Mouse (Mus musculus) CH12.LX (cell line): ENCODE data around the gene Ckap5. TPM values are rescaled to one million over a fixed set of nuclear protein-coding genes. Genes with fewer than 3 reads are reported as not detected.

Experiments
- DNase-seq: peaks from one replicate; pipeline ENCODE4 v3.0.0-alpha.2; 2013; ENCODE audit errors: extremely low read depth
- H3K27ac ChIP-seq: 2 replicates; pipeline ENCODE4 v1.5.1; 2012; ENCODE audit warnings: low read depth, mild to moderate bottlenecking, control low read depth, moderate library complexity; ENCODE audit not compliant: insufficient read depth
- H3K27me3 ChIP-seq: replicated peaks from 2 replicates; pipeline ENCODE3; 2012; ENCODE audit warnings: inconsistent platforms
- H3K36me3 ChIP-seq, 2 experiments: replicated peaks in 1 of 2; 2 replicates each; pipeline versions ENCODE3 to v1.6.1; 2012; ENCODE audit warnings: inconsistent platforms in 1 of 2, low read length in 1 of 2, mild to moderate bottlenecking in 1 of 2, mixed read lengths in 1 of 2, moderate library complexity in 1 of 2; ENCODE audit not compliant: control insufficient read depth in 1 of 2, insufficient read depth in 1 of 2
- H3K4me1 ChIP-seq, 2 experiments: 2 replicates each; pipeline ENCODE4 v1.6.1; 2012; ENCODE audit warnings: inconsistent platforms in 1 of 2, moderate library complexity in 1 of 2; ENCODE audit not compliant: insufficient read depth in 2 of 2, control insufficient read depth in 1 of 2
- H3K4me2 ChIP-seq: 2 replicates; pipeline ENCODE4 v1.6.1; 2012; ENCODE audit warnings: low read depth, mild to moderate bottlenecking, control low read depth; ENCODE audit not compliant: poor library complexity, insufficient read depth, severe bottlenecking
- H3K4me3 ChIP-seq, 3 experiments: fragments of 150-350 bp in 1 of 3; sonication (generic) in 1 of 3; replicated peaks in 1 of 3; 2 replicates each; pipeline versions ENCODE3 to v1.5.1; 2011 to 2012; ENCODE audit warnings: low read depth in 2 of 3, low read length in 2 of 3, mild to moderate bottlenecking in 2 of 3, moderate library complexity in 2 of 3, control low read depth in 1 of 3, improper control_type of control experiment in 1 of 3, inconsistent platforms in 1 of 3, mixed read lengths in 1 of 3; ENCODE audit not compliant: poor library complexity in 1 of 3
- H3K79me2 ChIP-seq: replicated peaks from 2 replicates; pipeline ENCODE4 v1.6.1; 2012; ENCODE audit warnings: mild to moderate bottlenecking, moderate library complexity; ENCODE audit not compliant: control insufficient read depth, poor library complexity, insufficient read depth, severe bottlenecking; ENCODE audit errors: extremely low read depth
- H3K9ac ChIP-seq: 2 replicates; pipeline ENCODE4 v1.6.1; 2012; ENCODE audit warnings: low read depth, mild to moderate bottlenecking, control low read depth, moderate library complexity; ENCODE audit not compliant: insufficient read depth
- H3K9me3 ChIP-seq: replicated peaks from 2 replicates; pipeline ENCODE3; 2012; ENCODE audit warnings: low read length, inconsistent platforms, mixed read lengths
- BHLHE40 ChIP-seq: IDR thresholded peaks from 2 replicates; pipeline ENCODE4 v1.6.1; 2011; ENCODE audit warnings: mild to moderate bottlenecking, low read depth, low read length, improper control_type of control experiment
- CTCF ChIP-seq, 2 experiments: IDR thresholded peaks in 1 of 2; conservative IDR thresholded peaks in 1 of 2; 2 replicates each; pipeline ENCODE4 v1.5.1; 2011 to 2012; ENCODE audit warnings: low read depth in 2 of 2, low read length in 2 of 2, improper control_type of control experiment in 1 of 2, inconsistent platforms in 1 of 2, mild to moderate bottlenecking in 1 of 2, moderate library complexity in 1 of 2
- GABPA ChIP-seq: IDR thresholded peaks from 2 replicates; pipeline ENCODE4 v1.6.1; 2012; ENCODE audit warnings: low read depth, low read length, improper control_type of control experiment, inconsistent platforms; ENCODE audit not compliant: insufficient replicate concordance
- IRF4 ChIP-seq: IDR thresholded peaks from 2 replicates; pipeline ENCODE4 v1.6.1; 2014; ENCODE audit warnings: low read depth, mild to moderate bottlenecking, inconsistent platforms, low read length, improper control_type of control experiment
- MAFK ChIP-seq: IDR thresholded peaks from 2 replicates; pipeline ENCODE4 v1.6.1; 2011; ENCODE audit warnings: low read length, improper control_type of control experiment; ENCODE audit not compliant: insufficient replicate concordance
- MAX ChIP-seq: IDR thresholded peaks from 2 replicates; pipeline ENCODE4 v1.6.1; 2011; ENCODE audit warnings: low read length, improper control_type of control experiment
- MEF2A ChIP-seq: IDR thresholded peaks from 2 replicates; pipeline ENCODE4 v1.6.1; 2014; ENCODE audit warnings: low read depth, mild to moderate bottlenecking, inconsistent platforms, low read length, improper control_type of control experiment, borderline replicate concordance
- MXI1 ChIP-seq: IDR thresholded peaks from 2 replicates; pipeline ENCODE4 v1.6.1; 2011; ENCODE audit warnings: mild to moderate bottlenecking, low read depth, low read length, improper control_type of control experiment
- MYC ChIP-seq: IDR thresholded peaks from 2 replicates; pipeline ENCODE4 v1.6.1; 2011; ENCODE audit warnings: low read depth, mild to moderate bottlenecking, improper control_type of control experiment, low read length
- NELFE ChIP-seq: IDR thresholded peaks from 2 replicates; pipeline ENCODE4 v1.6.1; 2011; ENCODE audit warnings: low read depth, low read length, improper control_type of control experiment
- NRF1 ChIP-seq: IDR thresholded peaks from 2 replicates; pipeline ENCODE4 v1.6.1; 2014; ENCODE audit warnings: low read depth, mild to moderate bottlenecking, inconsistent platforms, low read length, improper control_type of control experiment, moderate library complexity
- PAX5 ChIP-seq: IDR thresholded peaks from 2 replicates; pipeline ENCODE4 v1.6.1; 2012; ENCODE audit warnings: low read length, inconsistent platforms, mixed read lengths
- POLR2A ChIP-seq: IDR thresholded peaks from 2 replicates; pipeline ENCODE4 v1.6.1; 2011; ENCODE audit warnings: low read depth, mild to moderate bottlenecking, improper control_type of control experiment, low read length
- POLR2AphosphoS2 ChIP-seq: IDR thresholded peaks from 2 replicates; pipeline ENCODE4 v1.6.1; 2011; ENCODE audit warnings: low read depth, low read length, improper control_type of control experiment
- RAD21 ChIP-seq: IDR thresholded peaks from 2 replicates; pipeline ENCODE4 v1.6.1; 2011; ENCODE audit warnings: low read depth, mild to moderate bottlenecking, low read length, improper control_type of control experiment, moderate library complexity
- RCOR1 ChIP-seq: conservative IDR thresholded peaks from 2 replicates; pipeline ENCODE4 v1.6.1; 2012; ENCODE audit warnings: low read depth, mild to moderate bottlenecking, inconsistent platforms, low read length, improper control_type of control experiment
- SMC3 ChIP-seq: IDR thresholded peaks from 2 replicates; pipeline ENCODE4 v1.6.1; 2011; ENCODE audit warnings: low read depth, low read length, improper control_type of control experiment
- TBP ChIP-seq: conservative IDR thresholded peaks from 2 replicates; pipeline ENCODE4 v1.6.1; 2011; ENCODE audit warnings: low read depth, low read length, improper control_type of control experiment
- UBTF ChIP-seq: IDR thresholded peaks from 2 replicates; pipeline ENCODE4 v1.6.1; 2012; ENCODE audit warnings: low read depth, mild to moderate bottlenecking, inconsistent platforms, low read length, improper control_type of control experiment, moderate library complexity
- USF1 ChIP-seq: IDR thresholded peaks from 2 replicates; pipeline ENCODE4 v1.6.1; 2014; ENCODE audit warnings: low read depth, mild to moderate bottlenecking, inconsistent platforms, low read length, improper control_type of control experiment
- ZC3H11A ChIP-seq: IDR thresholded peaks from 2 replicates; pipeline ENCODE4 v1.6.1; 2012; ENCODE audit warnings: low read depth, mild to moderate bottlenecking, inconsistent platforms, low read length, improper control_type of control experiment
- ZKSCAN1 ChIP-seq: IDR thresholded peaks from 2 replicates; pipeline ENCODE4 v1.6.1; 2012; ENCODE audit warnings: low read depth, inconsistent platforms, low read length, improper control_type of control experiment, borderline replicate concordance
- ZNF384 ChIP-seq: IDR thresholded peaks from 2 replicates; pipeline ENCODE4 v1.6.1; 2012; ENCODE audit warnings: low read depth, low read length, improper control_type of control experiment, inconsistent platforms
- dilution Hi-C: fragments of 300-500 bp; cut with MboI; formaldehyde crosslinking; loops from 2 replicates; pipeline ENCODE4 v1.14.3; 2020; ENCODE audit warnings: low sequenced_read_pairs; ENCODE audit not compliant: extremely low pct_unique_long_range_greater_than_20kb, extremely low pct_ligation_motif_present
- in situ Hi-C: fragments of 300-500 bp; cut with MboI; formaldehyde crosslinking; loops from 3 replicates; pipeline ENCODE4 v1.14.3; 2019; ENCODE audit warnings: low sequenced_read_pairs, low pct_ligation_motif_present, low pct_unique_long_range_greater_than_20kb, mixed read lengths
- polyA plus RNA-seq: library from polyadenylated mRNA; unstranded; fragments of >175 nt; gene quantifications from 2 replicates; pipeline ENCODE4 v1.2.1, GENCODE M21; 2012; ENCODE audit warnings: low read depth; ENCODE audit not compliant: insufficient read length
- total RNA-seq, 2 experiments: library from RNA; depleted of rRNA; stranded (reverse); fragments of 300-350 nt in 1 of 2; fragments of >200 nt in 1 of 2; gene quantifications; 2 replicates each; pipeline ENCODE4 v1.2.3; 2012 to 2014

Ckap5 gene
- total and polyA plus RNA-seq, 3 experiments = 51.5 to 53.0 (median 52.3) TPM

- DNase-seq = peak; percentile 77
- Histone ChIP-seq H3K4me1 (peaks cover 2 to 22% of the 10 kb centered on the region in 2 experiments; a peak in 3 of 4 replicates), H3K4me2 (no peak overlapping the region), H3K9ac (no peak overlapping the region), H3K36me3 (peaks cover 46 to 63% of the 10 kb centered on the region in 2 experiments), H3K9me3 (no peaks in the 10 kb centered on the region), H3K27ac (no peak overlapping the region), H3K27me3 (no peaks in the 10 kb centered on the region), H3K4me3 (no peak overlapping the region), H3K79me2 (peaks cover 26% of the 10 kb centered on the region)
- TF ChIP-seq GABPA (no peak), CTCF (conservative IDR thresholded peaks at IDR 0.05 in 1 of 2, IDR thresholded peaks at IDR 0.05 in 1 of 2; ENCODE audit: low read depth in 2 of 2, low read length in 2 of 2) (peak; percentile 70 to 72), RAD21 (peak; percentile 45), MAX (peak; percentile 67), MXI1 (0 out of 2 replicates have a peak, but pooled peaks have one; percentile 33), MYC (peak; percentile 85), MEF2A (no peak), SMC3 (peak; percentile 45; the same call in 1 of the 2 replicates), ZNF384 (no peak)
- dilution Hi-C loops = no loop called here
- in situ Hi-C loops = no loop called here
Observed at GRCm38 (mm10) chr2:91646733-91647132, 120.2 kb downstream of the Ckap5 start.

GRCm38 (mm10) chr2:91649152-91649551 is 122.6 kb downstream of the Ckap5 start:
- dilution Hi-C loops = no loop called here
- H3K79me2 ChIP-seq = peaks cover 27% of the 10 kb centered on the region
- DNase-seq = no peak
- H3K27me3 ChIP-seq = no peaks in the 10 kb centered on the region
- H3K4me2 ChIP-seq = peak overlapping the region; percentile 82
- TF ChIP-seq MEF2A (no peak), MXI1 (no peak), IRF4 (no peak), PAX5 (no peak), ZNF384 (no peak), UBTF (no peak), TBP (no peak), NELFE (no peak), BHLHE40 (no peak), POLR2A (no peak), RCOR1 (no peak), POLR2AphosphoS2 (no peak), USF1 (no peak), NRF1 (no peak), MAFK (no peak), ZC3H11A (no peak), ZKSCAN1 (no peak), GABPA (no peak)
- no peak overlapping the region; the same call in 1 of the 2 replicates for H3K27ac ChIP-seq
- peaks cover 2 to 25% of the 10 kb centered on the region in 2 experiments; a peak in 3 of 4 replicates for H3K4me1 ChIP-seq
- in situ Hi-C loops = no loop called here
- no peaks in the 10 kb centered on the region for H3K9me3 ChIP-seq
- peak overlapping the region; percentile 93 to 99 (median 95) for H3K4me3 ChIP-seq
- H3K36me3 ChIP-seq = peaks cover 43 to 64% of the 10 kb centered on the region in 2 experiments
- H3K9ac ChIP-seq = peak overlapping the region; percentile 98
